Mouse (Mus musculus): ENCODE data around the gene Gm17509. TPM values are rescaled to one million over a fixed set of nuclear protein-coding genes. Genes with fewer than 3 reads are reported as not detected.

Gene Gm17509
- 0.56 and 0.57 TPM in 2 replicates for polyA plus RNA-seq (2015; fragmentation: Nextera tagmentation; extraction: Ambion mirVana)

GRCm38 (mm10) chr13:117220501-117221321 lies at the start of gene Gm17509:
Gene Gm17509, minus strand, starts transcription at chr13:117221075.
- WGBS: under 1% methylated on average over 67 of the region's 67 CpGs
- peak within 1 kb of the TSS; percentile 88 for H3K9ac ChIP-seq
- H3K4me2 ChIP-seq: peak within 1 kb of the TSS; percentile 66
- no peaks in the 10 kb centered on the region for H3K9me3 ChIP-seq
- peak within 1 kb of the TSS; percentile 85 for H3K27ac ChIP-seq
- peak; percentile 92 for ATAC-seq (ENCODE audit: low FRiP score)
- no peaks in the 10 kb centered on the region for H3K36me3 ChIP-seq
- H3K4me1 ChIP-seq (replicated peaks): peaks cover 28% of the 10 kb centered on the region
- H3K27me3 ChIP-seq: no peaks in the 10 kb centered on the region
- H3K4me3 ChIP-seq: peak within 1 kb of the TSS; percentile 70

DNA sequence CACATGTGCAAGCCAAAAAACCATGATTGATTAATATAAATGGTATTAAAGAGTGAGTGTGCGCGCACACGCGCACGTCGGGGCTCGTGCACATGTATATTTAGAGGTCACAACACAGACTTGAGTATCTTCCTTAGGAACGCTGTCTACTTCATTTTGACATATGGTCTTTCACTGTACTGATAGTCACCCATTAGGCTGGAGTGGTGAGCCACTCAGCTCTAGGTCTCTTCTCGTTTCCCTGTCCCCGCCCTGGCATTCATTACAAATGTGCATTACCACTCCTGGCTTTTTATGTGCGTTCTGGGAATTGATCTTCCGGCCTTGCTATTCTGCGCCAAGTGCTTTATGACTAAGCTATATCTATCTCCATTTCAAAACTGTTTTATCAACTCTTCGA lies 47.1 kb upstream of the Gm17509 start:
- Histone ChIP-seq H3K4me3 (no peak overlapping the region), H3K9me3 (no peaks in the 10 kb centered on the region), H3K4me1 (replicated peaks) (no peaks in the 10 kb centered on the region), H3K36me3 (peaks cover 6% of the 10 kb centered on the region; the same call in 1 of the 2 replicates), H3K4me2 (no peak overlapping the region), H3K9ac (no peak overlapping the region), H3K27me3 (no peaks in the 10 kb centered on the region), H3K27ac (no peak overlapping the region)
- WGBS: 88% methylated on average over 14 of the region's 14 CpGs
- no peak for ATAC-seq (ENCODE audit: low FRiP score)

- no peaks in the 10 kb centered on the region for H3K27me3 ChIP-seq
- peaks cover 6% of the 10 kb centered on the region; the same call in 1 of the 2 replicates for H3K36me3 ChIP-seq
- no peaks in the 10 kb centered on the region for H3K9me3 ChIP-seq
- H3K27ac ChIP-seq: no peak overlapping the region
- 69% methylated on average over 2 of the region's 2 CpGs for WGBS
- no peak for ATAC-seq (ENCODE audit: low FRiP score)
- no peaks in the 10 kb centered on the region for H3K4me1 ChIP-seq (replicated peaks)
- no peak overlapping the region for H3K4me3 ChIP-seq
- H3K4me2 ChIP-seq: no peak overlapping the region
- H3K9ac ChIP-seq: no peak overlapping the region
Observed at GRCm38 (mm10) chr13:117266156-117266555, 45.3 kb upstream of the Gm17509 start.

DNA sequence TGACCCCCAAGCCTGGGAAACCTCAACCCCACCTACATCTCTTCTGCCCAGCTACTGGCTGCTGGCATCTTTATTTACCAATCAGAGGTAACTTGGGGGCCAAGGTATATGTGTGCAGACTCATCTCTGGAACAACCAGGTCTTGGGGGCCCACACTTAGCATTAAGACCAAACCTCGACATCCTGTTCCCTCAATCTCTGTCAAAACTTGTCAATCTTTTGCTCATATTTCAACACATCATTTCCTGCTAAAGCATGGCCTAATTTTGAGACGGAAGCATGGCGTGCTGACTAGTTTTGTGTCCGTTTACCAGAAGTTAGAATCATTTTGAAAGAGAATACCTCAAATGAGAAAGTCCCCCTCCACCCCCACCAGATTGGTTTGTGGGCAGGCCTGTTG lies 39.8 kb upstream of the Gm17509 start:
- Histone ChIP-seq H3K9me3 (no peaks in the 10 kb centered on the region), H3K36me3 (no peaks in the 10 kb centered on the region), H3K9ac (no peak overlapping the region), H3K4me3 (no peak overlapping the region), H3K27me3 (no peaks in the 10 kb centered on the region), H3K27ac (no peak overlapping the region), H3K4me1 (replicated peaks) (no peaks in the 10 kb centered on the region), H3K4me2 (no peak overlapping the region)
- WGBS: 92% methylated on average over 4 of the region's 4 CpGs
- ATAC-seq (ENCODE audit: low FRiP score): no peak

- Histone ChIP-seq H3K4me2 (no peak overlapping the region), H3K9ac (no peak overlapping the region), H3K27ac (no peak overlapping the region), H3K4me1 (replicated peaks) (no peaks in the 10 kb centered on the region), H3K27me3 (no peaks in the 10 kb centered on the region), H3K4me3 (no peak overlapping the region), H3K36me3 (no peaks in the 10 kb centered on the region), H3K9me3 (no peaks in the 10 kb centered on the region)
- 91% methylated on average over 5 of the region's 5 CpGs for WGBS
- no peak for ATAC-seq (ENCODE audit: low FRiP score)
Observed at GRCm38 (mm10) chr13:117242621-117243020, 21.7 kb upstream of the Gm17509 start.

GRCm38 (mm10) chr13:117242063-117242462 lies 21.2 kb upstream of the Gm17509 start:
- Histone ChIP-seq H3K36me3 (no peaks in the 10 kb centered on the region), H3K9me3 (no peaks in the 10 kb centered on the region), H3K27ac (no peak overlapping the region), H3K4me1 (replicated peaks) (peaks cover 1% of the 10 kb centered on the region; the same call in 1 of the 2 replicates), H3K9ac (no peak overlapping the region), H3K4me2 (no peak overlapping the region), H3K27me3 (no peaks in the 10 kb centered on the region), H3K4me3 (no peak overlapping the region)
- ATAC-seq (ENCODE audit: low FRiP score): no peak
- WGBS: 95% methylated on average over 3 of the region's 3 CpGs

- Histone ChIP-seq H3K4me1 (replicated peaks) (peaks cover 17% of the 10 kb centered on the region), H3K36me3 (no peaks in the 10 kb centered on the region), H3K27ac (no peak overlapping the region), H3K4me3 (no peak overlapping the region), H3K4me2 (no peak overlapping the region), H3K9me3 (no peaks in the 10 kb centered on the region), H3K9ac (no peak overlapping the region), H3K27me3 (no peaks in the 10 kb centered on the region)
- ATAC-seq (ENCODE audit: low FRiP score): no peak
- WGBS: 92% methylated on average over 4 of the region's 4 CpGs
Observed at GRCm38 (mm10) chr13:117237111-117237510, 16.2 kb upstream of the Gm17509 start.

- Histone ChIP-seq H3K9me3 (no peaks in the 10 kb centered on the region), H3K27ac (peak overlapping the region; percentile 66)
- WGBS: 40% methylated on average over 11 of the region's 11 CpGs
Observed at GRCm38 (mm10) chr13:117235530-117236212, 14.8 kb upstream of the Gm17509 start.

DNA sequence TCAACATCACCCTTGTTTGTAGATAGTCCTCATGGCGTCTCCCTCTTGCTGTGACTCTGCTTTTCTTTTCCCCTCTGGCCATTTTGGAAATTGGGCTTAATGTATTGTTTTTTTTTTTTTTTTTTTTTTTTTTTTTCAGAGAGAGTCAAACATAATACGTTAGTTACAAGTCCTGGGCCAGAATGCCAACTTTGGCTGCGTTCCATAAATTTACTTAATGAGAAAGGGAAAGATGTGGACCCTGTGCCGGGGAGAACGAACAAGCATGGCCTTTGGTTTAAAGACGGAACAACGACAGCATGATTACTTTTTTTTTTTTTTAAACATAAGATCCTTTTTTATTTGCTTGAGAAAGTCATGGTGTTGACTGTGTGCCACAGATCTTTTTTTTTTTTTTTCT lies 13.6 kb upstream of the Gm17509 start:
- no peak for ATAC-seq (ENCODE audit: low FRiP score)
- Histone ChIP-seq H3K4me2 (no peak overlapping the region), H3K4me3 (no peak overlapping the region), H3K36me3 (no peaks in the 10 kb centered on the region), H3K4me1 (replicated peaks) (peaks cover 17% of the 10 kb centered on the region), H3K27me3 (no peaks in the 10 kb centered on the region), H3K9ac (no peak overlapping the region), H3K9me3 (no peaks in the 10 kb centered on the region), H3K27ac (no peak overlapping the region)
- 63% methylated on average over 7 of the region's 7 CpGs for WGBS

More at GRCm38 (mm10) chr13:117235530-117236212, 14.8 kb upstream of the Gm17509 start:
- Histone ChIP-seq H3K36me3 (no peaks in the 10 kb centered on the region), H3K4me1 (replicated peaks) (peaks cover 17% of the 10 kb centered on the region), H3K9ac (peak overlapping the region; percentile 19; the same call in 1 of the 2 replicates), H3K27me3 (no peaks in the 10 kb centered on the region), H3K4me3 (no peak overlapping the region), H3K4me2 (peak overlapping the region; percentile 13; the same call in 1 of the 2 replicates)
- ATAC-seq (ENCODE audit: low FRiP score): peak; percentile 81

DNA sequence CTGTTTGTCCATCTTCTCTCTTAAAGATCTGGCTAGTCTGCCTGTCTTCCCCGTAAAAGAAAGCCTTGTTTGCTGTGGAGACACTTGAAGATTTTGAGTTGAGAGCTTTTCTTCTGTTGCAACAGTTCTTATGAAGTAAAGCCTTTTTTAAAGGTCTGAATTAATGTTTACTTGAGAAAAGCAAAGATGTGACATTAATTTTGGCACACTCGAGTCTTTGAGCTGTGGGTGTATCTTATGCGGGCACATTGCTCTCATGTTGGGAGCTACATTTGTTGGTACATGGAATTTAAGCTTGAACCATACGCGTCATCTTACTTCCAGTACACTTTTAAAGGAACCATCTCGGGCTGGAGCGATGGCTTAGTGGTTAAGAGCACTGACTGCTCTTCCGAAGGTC lies 12.9 kb upstream of the Gm17509 start:
- Histone ChIP-seq H3K27me3 (no peaks in the 10 kb centered on the region), H3K4me2 (no peak overlapping the region), H3K36me3 (no peaks in the 10 kb centered on the region), H3K9me3 (no peaks in the 10 kb centered on the region), H3K4me3 (no peak overlapping the region), H3K27ac (no peak overlapping the region), H3K9ac (no peak overlapping the region), H3K4me1 (replicated peaks) (peaks cover 17% of the 10 kb centered on the region)
- WGBS: 95% methylated on average over 8 of the region's 8 CpGs
- no peak for ATAC-seq (ENCODE audit: low FRiP score)

DNA sequence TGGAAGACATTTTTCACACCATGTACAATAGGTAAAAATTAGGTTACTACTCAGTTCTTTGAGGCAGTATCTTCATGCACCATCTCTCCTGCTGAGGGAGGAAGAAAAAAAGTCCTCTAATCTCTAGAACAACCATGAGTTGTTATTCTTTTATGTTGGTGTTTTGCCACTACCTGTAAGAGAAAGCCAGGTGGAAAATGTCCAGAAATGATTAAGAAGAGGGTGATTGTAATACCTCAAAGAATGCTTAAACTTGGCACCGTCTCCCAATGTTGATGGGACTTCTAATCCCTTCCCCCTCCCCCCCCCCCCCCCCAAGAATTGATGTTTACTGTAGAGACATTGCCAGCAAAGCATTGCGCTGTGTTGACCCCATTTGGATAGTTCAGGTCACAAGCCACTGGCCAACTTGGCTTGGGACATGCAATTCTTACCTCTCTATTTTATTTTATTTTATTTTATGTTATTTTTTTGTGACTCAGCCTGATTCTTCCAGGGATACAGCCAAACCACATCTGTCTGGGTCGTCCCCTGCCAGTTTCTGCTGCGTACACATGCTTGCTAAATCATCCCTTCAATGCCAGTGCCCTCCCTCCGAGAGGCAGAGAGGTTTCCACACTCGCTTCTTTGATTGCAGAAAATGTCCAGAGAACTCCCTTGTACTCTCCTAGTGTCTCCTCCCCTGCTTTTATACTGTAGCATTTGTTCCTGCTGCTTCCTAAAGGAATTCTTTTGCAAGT lies 9.7 kb upstream of the Gm17509 start:
- no peak overlapping the region for H3K4me3 ChIP-seq
- no peak overlapping the region for H3K9ac ChIP-seq
- H3K27me3 ChIP-seq: no peaks in the 10 kb centered on the region
- H3K4me2 ChIP-seq: no peak overlapping the region
- no peak for ATAC-seq (ENCODE audit: low FRiP score)
- H3K9me3 ChIP-seq: no peaks in the 10 kb centered on the region
- no peaks in the 10 kb centered on the region for H3K36me3 ChIP-seq
- no peak overlapping the region for H3K27ac ChIP-seq
- H3K4me1 ChIP-seq (replicated peaks): peaks cover 3% of the 10 kb centered on the region
- 81% methylated on average over 6 of the region's 6 CpGs for WGBS

DNA sequence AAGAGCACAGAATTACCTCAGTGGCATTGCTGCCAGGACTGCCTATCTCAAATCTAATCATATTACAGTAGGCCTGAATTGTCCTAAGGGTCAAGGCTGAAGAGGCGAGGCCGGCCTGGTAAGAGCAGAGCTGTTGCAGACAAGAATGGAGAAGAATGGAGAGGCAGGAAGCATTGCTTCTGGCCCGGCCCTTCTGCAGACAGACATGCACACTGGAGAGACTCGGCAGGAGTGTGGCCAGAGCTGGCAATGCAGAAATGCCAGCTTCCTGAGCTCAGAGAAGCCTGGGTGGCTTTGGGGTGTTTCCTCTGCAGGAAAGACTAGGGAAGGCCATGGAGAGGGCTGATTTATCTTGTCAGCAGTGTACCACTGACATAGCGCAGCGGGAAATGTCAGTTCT lies 4.7 kb upstream of the Gm17509 start:
- H3K27me3 ChIP-seq: no peaks in the 10 kb centered on the region
- WGBS: 75% methylated on average over 6 of the region's 6 CpGs
- no peak overlapping the region for H3K9ac ChIP-seq
- H3K4me3 ChIP-seq: no peak overlapping the region
- H3K36me3 ChIP-seq: no peaks in the 10 kb centered on the region
- H3K27ac ChIP-seq: no peak overlapping the region
- ATAC-seq (ENCODE audit: low FRiP score): no peak
- no peaks in the 10 kb centered on the region for H3K9me3 ChIP-seq
- peaks cover 18% of the 10 kb centered on the region for H3K4me1 ChIP-seq (replicated peaks)
- H3K4me2 ChIP-seq: no peak overlapping the region
